Mouse (Mus musculus) adrenal gland, postnatal 10 days (tissue): ENCODE results near the gene Fdxacb1. TPM values are rescaled to one million over a fixed set of nuclear protein-coding genes. Genes with fewer than 3 reads are reported as not detected.

ENCODE experiments used
- DNase-seq: peaks from one replicate; pipeline ENCODE4 v3.0.0; 2021; ENCODE audit warnings: mixed read lengths
- total RNA-seq, 2 experiments: library from RNA; stranded (reverse); gene quantifications; 2 replicates each; pipeline ENCODE4 v1.2.3; 2021

Fdxacb1 gene
- total RNA-seq, 2 experiments from 2014 or later, result 4.6 to 7.8 TPM

- DNase-seq, result peak; percentile 57
Measured at GRCm38 (mm10) chr9:50746214-50746677, 21.8 kb upstream of the Fdxacb1 start, which contains the start of gene 2310030G06Rik. Gene 2310030G06Rik (minus strand): TSS chr9:50746536.

GRCm38 (mm10) chr9:50750706-50751105, 17.3 kb upstream of the Fdxacb1 start:
- DNase-seq, result no peak

- no peak for DNase-seq
Measured at GRCm38 (mm10) chr9:50751323-50751722, 16.7 kb upstream of the Fdxacb1 start, which contains the start of gene Cryab. Gene Cryab (plus strand): TSS chr9:50751325.

- peak; percentile 19 for DNase-seq
Measured at GRCm38 (mm10) chr9:50752054-50752602, 15.9 kb upstream of the Fdxacb1 start, which contains the start of gene Hspb2. Gene Hspb2 (minus strand): TSS chr9:50752354.

- peak; percentile 73 for DNase-seq
Measured at GRCm38 (mm10) chr9:50752784-50753615, 15.0 kb upstream of the Fdxacb1 start.

GRCm38 (mm10) chr9:50753947-50754346, 14.1 kb upstream of the Fdxacb1 start:
- DNase-seq, result no peak

GRCm38 (mm10) chr9:50756711-50757110, 11.3 kb upstream of the Fdxacb1 start:
- no peak for DNase-seq

- DNase-seq, result no peak
Measured at GRCm38 (mm10) chr9:50761520-50762243, 6.4 kb upstream of the Fdxacb1 start.

- DNase-seq, result no peak
Measured at GRCm38 (mm10) chr9:50763331-50763730, 4.7 kb upstream of the Fdxacb1 start.

GRCm38 (mm10) chr9:50767531-50768106, 417 bp upstream of the Fdxacb1 start:
- DNase-seq, result no peak

- no peak for DNase-seq
Measured at GRCm38 (mm10) chr9:50770011-50770410, 2.0 kb downstream of the Fdxacb1 start.

- no peak for DNase-seq
Measured at GRCm38 (mm10) chr9:50774026-50774462, 6.0 kb downstream of the Fdxacb1 start.

GRCm38 (mm10) chr9:50774991-50775612, 7.1 kb downstream of the Fdxacb1 start, which contains the start of the genes Alg9 and 1110032A03Rik:
Gene Alg9 (plus strand): TSS chr9:50775019.
Gene 1110032A03Rik (minus strand): TSS chr9:50775520.
- peak; percentile 94 for DNase-seq

- DNase-seq, result peak; percentile 20
Measured at GRCm38 (mm10) chr9:50775662-50776126, 7.7 kb downstream of the Fdxacb1 start.

GRCm38 (mm10) chr9:50776162-50776760, 8.2 kb downstream of the Fdxacb1 start:
- DNase-seq, result no peak

GRCm38 (mm10) chr9:50782155-50782554, 14.1 kb downstream of the Fdxacb1 start:
- peak; percentile 49 for DNase-seq

GRCm38 (mm10) chr9:50795266-50795665, 27.2 kb downstream of the Fdxacb1 start:
- peak; percentile 36 for DNase-seq

- DNase-seq, result peak; percentile 25
Measured at GRCm38 (mm10) chr9:50796776-50797175, 28.7 kb downstream of the Fdxacb1 start.

- DNase-seq, result no peak
Measured at GRCm38 (mm10) chr9:50797641-50798040, 29.6 kb downstream of the Fdxacb1 start.

GRCm38 (mm10) chr9:50798368-50798767, 30.3 kb downstream of the Fdxacb1 start:
- peak; percentile 72 for DNase-seq

- DNase-seq, result peak; percentile 56
Measured at GRCm38 (mm10) chr9:50800985-50801384, 32.9 kb downstream of the Fdxacb1 start.
